Mouse (Mus musculus) thymus, adult 2 months (tissue): ENCODE measurements at regions not wholly inside any gene's neighbourhood (a gene's known extent, or its start where the extent isn't known, plus 50 kb on each side); places are given as distances from the start of the nearest gene placed in this dataset.

Experiments
- CTCF ChIP-seq: fragments of 200-500 bp; IDR thresholded peaks from 2 replicates; pipeline ENCODE4 v1.5.1; 2012; ENCODE audit warnings: mild to moderate bottlenecking, control low read depth, low read length, moderate library complexity, borderline replicate concordance; ENCODE audit not compliant: control insufficient read depth, poor library complexity, insufficient read depth; ENCODE audit errors: extremely low read depth
- POLR2A ChIP-seq: fragments of 200-500 bp; IDR thresholded peaks from 2 replicates; pipeline ENCODE4 v1.6.1; 2012; ENCODE audit warnings: mild to moderate bottlenecking, low read length, control low read depth, moderate library complexity; ENCODE audit not compliant: control insufficient read depth, poor library complexity, insufficient read depth; ENCODE audit errors: extremely low read depth

- TF ChIP-seq CTCF = no peak
- TF ChIP-seq POLR2A = no peak
These were observed 101.3 kb downstream of the Tpra1 start for GRCm38 (mm10) chr6:89003197-89003923.
